Comparison of ENCODE assay signal across 8 mouse cellular contexts in genomic region chr9:55148854-55149498, GRCm38 (mm10). TPM values are rescaled to one million over a fixed set of nuclear protein-coding genes. Genes with fewer than 3 reads are reported as not detected.
DNase-seq lines count a peak whose midpoint lies in the region; ATAC-seq and TF ChIP-seq lines count a peak whose summit lies in the region.

Ube2q2 (plus strand) TSS chr9:55148854.

- WGBS in bone marrow, adult 2 months = 6% methylated on average over 78 of the region's 81 CpGs
- under 1% methylated on average over 74 of the region's 81 CpGs for WGBS in embryonic facial prominence, embryonic 15.5 days
- under 1% methylated on average over 54 of the region's 81 CpGs for WGBS in neural tube, embryonic 15.5 days
- WGBS in thymus, adult 2 months = 7% methylated on average over 81 of the region's 81 CpGs

- TF ChIP-seq CTCF in bone marrow, adult 2 months (IDR thresholded peaks at IDR 0.05; ENCODE audit: control insufficient read depth, insufficient read depth, low read length) = no peak
- TF ChIP-seq CTCF in thymus, adult 2 months (IDR thresholded peaks at IDR 0.05; ENCODE audit: borderline replicate concordance, control insufficient read depth, extremely low read depth, insufficient read depth, low read length, poor library complexity) = no peak

- peak; percentile 84 for DNase-seq in CD4-positive, CD25-positive, alpha-beta regulatory T cell, adult 2 months (ENCODE audit: low read depth, low spot score)
- DNase-seq in heart, adult 9 months (ENCODE audit: low spot score in 2 of 2) = peak; percentile 60 to 73
- peak; percentile 64 to 84 for DNase-seq in kidney, postnatal 36 days
- DNase-seq in lung, adult 18-20 months = peak; percentile 66 to 74
- DNase-seq in thymus, adult 2 months = peak; percentile 78

- no peaks in the 10 kb centered on the region; the same call in 1 of the 2 replicates for H3K4me1 ChIP-seq in bone marrow, adult 2 months (ENCODE audit: control insufficient read depth, insufficient read depth, low read length)
- H3K4me1 ChIP-seq in embryonic facial prominence, embryonic 15.5 days = peaks cover 12% of the 10 kb centered on the region
- peaks cover 28% of the 10 kb centered on the region for H3K4me1 ChIP-seq in neural tube, embryonic 15.5 days
- H3K4me1 ChIP-seq in thymus, adult 2 months (replicated peaks; ENCODE audit: control insufficient read depth, insufficient read depth, low read length) = peaks cover 9% of the 10 kb centered on the region

- H3K9ac ChIP-seq in embryonic facial prominence, embryonic 15.5 days = peak within 1 kb of the TSS; percentile 89
- peak within 1 kb of the TSS; percentile 85 for H3K9ac ChIP-seq in neural tube, embryonic 15.5 days (replicated peaks)

- H3K9me3 ChIP-seq in embryonic facial prominence, embryonic 15.5 days (replicated peaks) = no peaks in the 10 kb centered on the region
- no peaks in the 10 kb centered on the region for H3K9me3 ChIP-seq in neural tube, embryonic 15.5 days (replicated peaks)

- H3K27me3 ChIP-seq in embryonic facial prominence, embryonic 15.5 days = no peaks in the 10 kb centered on the region
- H3K27me3 ChIP-seq in neural tube, embryonic 15.5 days (replicated peaks) = no peaks in the 10 kb centered on the region
- H3K27me3 ChIP-seq in thymus, adult 2 months (ENCODE audit: control insufficient read depth, insufficient read depth, low read length) = no peaks in the 10 kb centered on the region

- peak; percentile 91 for ATAC-seq in embryonic facial prominence, embryonic 15.5 days (ENCODE audit: insufficient number of reproducible peaks, low FRiP score, low TSS enrichment, low read depth)
- peak; percentile 90 for ATAC-seq in neural tube, embryonic 15.5 days (ENCODE audit: low FRiP score)

- peak; percentile 40; the same call in 1 of the 2 replicates for TF ChIP-seq POLR2A in bone marrow, adult 2 months (IDR thresholded peaks at IDR 0.05; ENCODE audit: borderline replicate concordance, control insufficient read depth, low read depth, low read length)
- TF ChIP-seq POLR2A in thymus, adult 2 months (IDR thresholded peaks at IDR 0.05; ENCODE audit: control insufficient read depth, extremely low read depth, insufficient read depth, low read length, poor library complexity) = peak; percentile 37; the same call in 1 of the 2 replicates

- peak within 1 kb of the TSS; percentile 86 for H3K4me2 ChIP-seq in embryonic facial prominence, embryonic 15.5 days (replicated peaks)
- peak within 1 kb of the TSS; percentile 91 for H3K4me2 ChIP-seq in neural tube, embryonic 15.5 days

- peak within 1 kb of the TSS; percentile 52 for H3K27ac ChIP-seq in bone marrow, adult 2 months (ENCODE audit: control insufficient read depth, insufficient read depth, low read depth, low read length, poor library complexity)
- peak within 1 kb of the TSS; percentile 78 for H3K27ac ChIP-seq in embryonic facial prominence, embryonic 15.5 days (replicated peaks)
- peak within 1 kb of the TSS; percentile 86 for H3K27ac ChIP-seq in neural tube, embryonic 15.5 days (replicated peaks)
- H3K27ac ChIP-seq in thymus, adult 2 months (ENCODE audit: control insufficient read depth, insufficient read depth, low read length) = no peak within 1 kb of the TSS

- no peaks in the 10 kb centered on the region for H3K36me3 ChIP-seq in embryonic facial prominence, embryonic 15.5 days
- H3K36me3 ChIP-seq in neural tube, embryonic 15.5 days = no peaks in the 10 kb centered on the region
- no peaks in the 10 kb centered on the region for H3K36me3 ChIP-seq in thymus, adult 2 months (ENCODE audit: control insufficient read depth, insufficient read depth, low read length)

- H3K4me3 ChIP-seq in bone marrow, adult 2 months (replicated peaks; ENCODE audit: control insufficient read depth, low read depth, low read length) = peak within 1 kb of the TSS; percentile 68
- peak within 1 kb of the TSS; percentile 90 for H3K4me3 ChIP-seq in embryonic facial prominence, embryonic 15.5 days (replicated peaks)
- peak within 1 kb of the TSS; percentile 95 for H3K4me3 ChIP-seq in neural tube, embryonic 15.5 days (replicated peaks)
- peak within 1 kb of the TSS; percentile 78 for H3K4me3 ChIP-seq in thymus, adult 2 months (ENCODE audit: control insufficient read depth, insufficient read depth, low read length)

RNA-seq across cellular contexts. Expression of gene Ube2q2, which starts in this region (rescaled TPM):
- 9.0 and 13.1 TPM in 2 replicates for polyA plus RNA-seq in bone marrow, adult 2 months (2011; ENCODE audit: insufficient read depth, insufficient read length, low replicate concordance, missing spikeins)
- polyA plus RNA-seq in embryonic facial prominence, embryonic 15.5 days (2015; fragmentation: Nextera tagmentation; extraction: Ambion mirVana) = 32.2 and 34.0 TPM in 2 replicates
- 43.3 and 43.4 TPM in 2 replicates for polyA plus RNA-seq in neural tube, embryonic 15.5 days (2015; fragmentation: Nextera tagmentation; extraction: Ambion mirVana)
- 9.7 and 12.2 TPM in 2 replicates for polyA plus RNA-seq in thymus, adult 2 months (2012; rRNA removed)
